Mouse (Mus musculus) embryonic facial prominence, embryonic 14.5 days (tissue): ENCODE measurements around the gene Slit1. TPM values are rescaled to one million over a fixed set of nuclear protein-coding genes. Genes with fewer than 3 reads are reported as not detected.

Source experiments
- ATAC-seq: fragments of 200-750 bp; cut with Nextera tagmentation; 2 replicates; pipeline ENCODE4 v1.8.0; 2017; ENCODE audit warnings: low read depth, moderate number of reproducible peaks, moderate TSS enrichment
- DNase-seq: peaks from one replicate; pipeline ENCODE4 v3.0.0-alpha.2; 2015; ENCODE audit warnings: low spot score
- H3K27ac ChIP-seq: fragments of 300-500 bp; sonication (generic); replicated peaks from 2 replicates; pipeline ENCODE4 v1.5.1; 2014; ENCODE audit warnings: low read depth, mild to moderate bottlenecking, low read length, moderate library complexity
- H3K27me3 ChIP-seq: fragments of 300-500 bp; sonication (generic); replicated peaks from 2 replicates; pipeline ENCODE4 v1.6.1; 2014; ENCODE audit warnings: low read length; ENCODE audit not compliant: control insufficient read depth, insufficient read depth
- H3K36me3 ChIP-seq: fragments of 300-500 bp; sonication (generic); 2 replicates; pipeline ENCODE4 v1.6.1; 2014; ENCODE audit warnings: low read length, mixed read lengths; ENCODE audit not compliant: control insufficient read depth, insufficient read depth
- H3K4me1 ChIP-seq: fragments of 300-500 bp; sonication (generic); 2 replicates; pipeline ENCODE4 v1.6.1; 2014; ENCODE audit warnings: antibody characterized with exemption, low read length; ENCODE audit not compliant: control insufficient read depth, insufficient read depth
- H3K4me2 ChIP-seq: fragments of 300-500 bp; sonication (generic); 2 replicates; pipeline ENCODE4 v1.6.1; 2014; ENCODE audit warnings: low read depth, mild to moderate bottlenecking, low read length, moderate library complexity, mixed read lengths
- H3K4me3 ChIP-seq: fragments of 300-500 bp; sonication (generic); 2 replicates; pipeline ENCODE4 v1.5.1; 2014; ENCODE audit warnings: low read depth, mild to moderate bottlenecking, low read length
- H3K9ac ChIP-seq: fragments of 300-500 bp; sonication (generic); 2 replicates; pipeline ENCODE4 v1.6.1; 2014; ENCODE audit warnings: low read depth, mild to moderate bottlenecking, low read length, moderate library complexity, mixed read lengths
- H3K9me3 ChIP-seq: fragments of 300-500 bp; sonication (generic); 2 replicates; pipeline ENCODE4 v1.6.1; 2016; ENCODE audit warnings: low read length; ENCODE audit not compliant: control insufficient read depth
- WGBS: fragments of 180-500 bp; shearing (Covaris S2); extraction: QIAGEN DNeasy Blood & Tissue Kit; methylation state at CpG from one replicate; pipeline ENCODE4 v1.1.7; 2014; 5-methylcytosine and 5-hydroxymethylcytosine counted together
- polyA plus RNA-seq: library from polyadenylated mRNA; unstranded; fragments of >200 nt; fragmentation: Nextera tagmentation; extraction: Ambion mirVana; gene quantifications from 2 replicates; pipeline ENCODE4 v1.2.1, GENCODE M21; 2014

Gene Slit1
- polyA plus RNA-seq, 1 experiment from 2014 or later: 1.7 TPM

GRCm38 (mm10) chr19:41651967-41652366 lies 91.5 kb downstream of the Slit1 start:
- DNase-seq (no peak), ATAC-seq (no peak)
- H3K9me3 ChIP-seq: no peaks in the 10 kb centered on the region
- no peak overlapping the region for H3K27ac ChIP-seq
- no peaks in the 10 kb centered on the region for H3K36me3 ChIP-seq
- no peak overlapping the region for H3K9ac ChIP-seq
- H3K4me2 ChIP-seq: no peak overlapping the region
- H3K4me1 ChIP-seq: no peaks in the 10 kb centered on the region
- H3K4me3 ChIP-seq: no peak overlapping the region
- WGBS: 40% methylated on average over 10 of the region's 10 CpGs
- peaks cover 7% of the 10 kb centered on the region; the same call in 1 of the 2 replicates for H3K27me3 ChIP-seq

GRCm38 (mm10) chr19:41649394-41649793 lies 94.1 kb downstream of the Slit1 start:
- Histone ChIP-seq H3K27ac (no peak overlapping the region), H3K9ac (no peak overlapping the region), H3K9me3 (no peaks in the 10 kb centered on the region), H3K4me1 (no peaks in the 10 kb centered on the region), H3K27me3 (no peaks in the 10 kb centered on the region), H3K4me2 (no peak overlapping the region), H3K36me3 (no peaks in the 10 kb centered on the region), H3K4me3 (no peak overlapping the region)
- DNase-seq (no peak), ATAC-seq (0 out of 2 replicates have a peak, but pooled peaks have one; percentile 48)
- WGBS: 38% methylated on average over 10 of the region's 10 CpGs

- no peaks in the 10 kb centered on the region for H3K4me1 ChIP-seq
- H3K27me3 ChIP-seq: no peaks in the 10 kb centered on the region
- H3K4me3 ChIP-seq: no peak overlapping the region
- no peaks in the 10 kb centered on the region for H3K9me3 ChIP-seq
- no peak overlapping the region for H3K9ac ChIP-seq
- H3K4me2 ChIP-seq: 0 out of 2 replicates have a peak overlapping the region, but pooled peaks have one; percentile 4
- WGBS: 41% methylated on average over 16 of the region's 16 CpGs
- H3K27ac ChIP-seq: no peak overlapping the region
- DNase-seq (peak; percentile 74), ATAC-seq (0 out of 2 replicates have a peak, but pooled peaks have one; percentile 20)
- no peaks in the 10 kb centered on the region for H3K36me3 ChIP-seq
Measured at GRCm38 (mm10) chr19:41646947-41647631, 96.4 kb downstream of the Slit1 start.

GRCm38 (mm10) chr19:41643010-41643409 lies 100.5 kb downstream of the Slit1 start:
- no peaks in the 10 kb centered on the region for H3K9me3 ChIP-seq
- no peaks in the 10 kb centered on the region for H3K36me3 ChIP-seq
- H3K4me1 ChIP-seq: no peaks in the 10 kb centered on the region
- ATAC-seq: peak; percentile 53; the same call in 1 of the 2 replicates
- no peak overlapping the region for H3K4me2 ChIP-seq
- no peak overlapping the region for H3K4me3 ChIP-seq
- H3K9ac ChIP-seq: no peak overlapping the region
- no peaks in the 10 kb centered on the region for H3K27me3 ChIP-seq
- H3K27ac ChIP-seq: no peak overlapping the region
- DNase-seq: peak; percentile 54
- WGBS: 60% methylated on average over 11 of the region's 11 CpGs

GRCm38 (mm10) chr19:41634999-41635398 lies 108.5 kb downstream of the Slit1 start:
- H3K9ac ChIP-seq: no peak overlapping the region
- H3K4me3 ChIP-seq: no peak overlapping the region
- no peaks in the 10 kb centered on the region for H3K27me3 ChIP-seq
- no peaks in the 10 kb centered on the region for H3K4me1 ChIP-seq
- no peak overlapping the region for H3K4me2 ChIP-seq
- DNase-seq (no peak), ATAC-seq (no peak)
- 64% methylated on average over 6 of the region's 6 CpGs for WGBS
- no peak overlapping the region for H3K27ac ChIP-seq
- no peaks in the 10 kb centered on the region for H3K36me3 ChIP-seq
- H3K9me3 ChIP-seq: no peaks in the 10 kb centered on the region

- WGBS: 83% methylated on average over 10 of the region's 10 CpGs
- no peaks in the 10 kb centered on the region for H3K4me1 ChIP-seq
Measured at GRCm38 (mm10) chr19:41634099-41634498, 109.4 kb downstream of the Slit1 start.

GRCm38 (mm10) chr19:41629532-41629931 lies 113.9 kb downstream of the Slit1 start:
- H3K9me3 ChIP-seq: 0 out of 2 replicates have a peak, but pooled peaks cover 6% of the 10 kb centered on the region
- DNase-seq (peak; percentile 70), ATAC-seq (0 out of 2 replicates have a peak, but pooled peaks have one; percentile 68)
- no peak overlapping the region for H3K4me3 ChIP-seq
- 46% methylated on average over 5 of the region's 5 CpGs for WGBS
- H3K27me3 ChIP-seq: no peaks in the 10 kb centered on the region
- H3K36me3 ChIP-seq: no peaks in the 10 kb centered on the region
- H3K4me2 ChIP-seq: no peak overlapping the region
- H3K27ac ChIP-seq: no peak overlapping the region
- H3K4me1 ChIP-seq: no peaks in the 10 kb centered on the region
- no peak overlapping the region for H3K9ac ChIP-seq

More at GRCm38 (mm10) chr19:41634099-41634498, 109.4 kb downstream of the Slit1 start:
- no peaks in the 10 kb centered on the region for H3K36me3 ChIP-seq
- no peak overlapping the region for H3K4me2 ChIP-seq
- no peak overlapping the region for H3K9ac ChIP-seq
- DNase-seq: no peak
- H3K27me3 ChIP-seq: no peaks in the 10 kb centered on the region
- H3K27ac ChIP-seq: no peak overlapping the region
- no peak overlapping the region for H3K4me3 ChIP-seq
- no peak for ATAC-seq
- H3K9me3 ChIP-seq: no peaks in the 10 kb centered on the region

- no peaks in the 10 kb centered on the region for H3K36me3 ChIP-seq
- H3K9me3 ChIP-seq: 0 out of 2 replicates have a peak, but pooled peaks cover 6% of the 10 kb centered on the region
- H3K4me3 ChIP-seq: no peak overlapping the region
- 84% methylated on average over 11 of the region's 11 CpGs for WGBS
- H3K27me3 ChIP-seq: no peaks in the 10 kb centered on the region
- H3K27ac ChIP-seq: no peak overlapping the region
- H3K9ac ChIP-seq: no peak overlapping the region
- no peak for DNase-seq
- ATAC-seq: no peak
- H3K4me1 ChIP-seq: no peaks in the 10 kb centered on the region
- H3K4me2 ChIP-seq: no peak overlapping the region
Measured at GRCm38 (mm10) chr19:41628970-41629369, 114.5 kb downstream of the Slit1 start.
